Mouse (Mus musculus): ENCODE measurements around the gene Spta1.

The Spta1 gene

DNA sequence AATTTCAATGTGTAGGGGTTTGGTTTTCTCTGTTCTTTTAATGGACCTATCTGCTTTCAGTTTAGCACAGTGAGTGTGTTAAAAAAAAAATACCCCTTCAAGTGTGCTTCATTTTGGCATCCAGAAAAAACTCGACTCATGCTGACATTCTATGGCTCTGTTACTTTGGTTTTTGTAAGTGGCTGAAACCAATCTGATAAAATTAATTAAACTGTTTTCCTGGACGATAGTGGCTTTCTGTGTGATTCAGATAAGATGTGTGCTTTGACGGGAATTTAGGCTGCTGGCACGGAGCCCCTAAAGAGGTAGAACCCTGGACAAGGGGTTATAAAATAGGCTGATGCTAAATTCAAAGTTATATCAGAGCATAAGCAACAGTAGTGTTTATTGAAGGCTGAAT lies 96.6 kb downstream of the Spta1 start:
- no peak for DNase-seq

DNA sequence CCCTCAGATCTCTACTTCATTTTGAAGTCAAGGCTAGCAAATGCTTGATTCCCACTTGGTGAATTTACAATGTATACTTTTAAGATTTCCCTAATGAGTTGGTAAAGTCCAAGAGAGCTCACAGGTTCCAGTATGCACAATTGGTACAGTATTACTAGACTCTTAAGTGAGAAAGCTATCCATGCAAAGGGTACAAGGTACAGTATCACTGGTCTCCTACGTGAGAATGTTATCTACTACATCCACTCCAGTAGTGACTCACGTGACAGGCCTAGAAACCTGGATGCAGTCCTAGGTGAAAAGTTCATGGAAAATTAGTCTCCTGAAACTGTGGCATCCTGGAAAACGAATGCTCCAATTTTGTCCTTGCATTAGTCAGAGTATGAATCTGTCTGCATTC lies 98.1 kb downstream of the Spta1 start:
- DNase-seq, result no peak

Measured in kidney, postnatal 10 days (tissue).